Mouse (Mus musculus) embryo, embryonic 11 days (tissue): ENCODE measurements at regions not wholly inside any gene's neighbourhood (a gene's known extent, or its start where the extent isn't known, plus 50 kb on each side); places are given as distances from the start of the nearest gene placed in this dataset.

Source experiments
- DNase-seq: peaks from one replicate; pipeline ENCODE4 v3.0.0-alpha.2; 2015

- DNase-seq = peak; percentile 37
Measured at GRCm38 (mm10) chr5:73938450-73938849, 129.8 kb downstream of the Usp46 start.

GRCm38 (mm10) chr5:73942950-73943349 lies 125.3 kb downstream of the Usp46 start:
- DNase-seq = no peak

- DNase-seq = no peak
Measured at GRCm38 (mm10) chr5:73945671-73946070, 122.6 kb downstream of the Usp46 start.

GRCm38 (mm10) chr5:73946164-73946563 lies 122.1 kb downstream of the Usp46 start:
- DNase-seq = no peak

- DNase-seq = no peak
Measured at GRCm38 (mm10) chr5:73948031-73948899, 120.0 kb downstream of the Usp46 start.
